Mouse (Mus musculus) G1E-ER4 (cell line): Measurements from ENCODE around the gene L3hypdh. TPM values are rescaled to one million over a fixed set of nuclear protein-coding genes. Genes with fewer than 3 reads are reported as not detected.

Experiments used
- GATA1 ChIP-seq: IDR thresholded peaks from one replicate; pipeline ENCODE4 v1.8.0; 2012; ENCODE audit warnings: low read length, inconsistent platforms
- polyA plus RNA-seq: library from polyadenylated mRNA; stranded (reverse); fragments of >175 nt; gene quantifications from 2 replicates; pipeline ENCODE4 v1.2.3, GENCODE M21; 2012

L3hypdh gene
- polyA plus RNA-seq, 1 experiment = 1.1 TPM

GRCm38 (mm10) chr12:72023572-72023971 is 61.7 kb downstream of the L3hypdh start:
- no peak for TF ChIP-seq GATA1

Other genes starting within 250 kb of the L3hypdh start
- gene Gpr135, start 14.3 kb downstream of the L3hypdh start, polyA plus RNA-seq = not detected in 2 replicates
- 4.9 and 6.5 TPM in 2 replicates for gene Jkamp, start 150 bp upstream of the L3hypdh start, polyA plus RNA-seq
- gene Ccdc175, start 99.6 kb upstream of the L3hypdh start, polyA plus RNA-seq = not detected in 2 replicates